Mouse (Mus musculus): ENCODE measurements at regions not wholly inside any gene's neighbourhood (a gene's known extent, or its start where the extent isn't known, plus 50 kb on each side); places are given as distances from the start of the nearest gene placed in this dataset.

- WGBS = 60% methylated on average over 5 of the region's 5 CpGs
- Histone ChIP-seq H3K4me2 (no peak overlapping the region), H3K9ac (no peak overlapping the region), H3K9me3 (replicated peaks) (no peaks in the 10 kb centered on the region), H3K36me3 (no peaks in the 10 kb centered on the region), H3K4me3 (no peak overlapping the region), H3K27me3 (replicated peaks) (peaks cover 16% of the 10 kb centered on the region), H3K4me1 (replicated peaks) (no peaks in the 10 kb centered on the region), H3K27ac (ENCODE audit: poor library complexity, severe bottlenecking) (no peak overlapping the region)
- ATAC-seq (ENCODE audit: insufficient number of reproducible peaks, low FRiP score) = no peak
Measured at GRCm38 (mm10) chr10:43702895-43703294, 124.8 kb downstream of the Cd24a start.

- Histone ChIP-seq H3K4me3 (no peak overlapping the region), H3K36me3 (no peaks in the 10 kb centered on the region), H3K9me3 (replicated peaks) (no peaks in the 10 kb centered on the region), H3K9ac (no peak overlapping the region), H3K27me3 (replicated peaks) (peaks cover 16% of the 10 kb centered on the region), H3K4me1 (replicated peaks) (no peaks in the 10 kb centered on the region), H3K4me2 (peak overlapping the region; percentile 36), H3K27ac (ENCODE audit: poor library complexity, severe bottlenecking) (no peak overlapping the region)
- ATAC-seq (ENCODE audit: insufficient number of reproducible peaks, low FRiP score) = no peak
- 47% methylated on average over 17 of the region's 17 CpGs for WGBS
Measured at GRCm38 (mm10) chr10:43706001-43706988, 128.2 kb downstream of the Cd24a start.

GRCm38 (mm10) chr10:43707011-43707410 lies 128.9 kb downstream of the Cd24a start:
- no peaks in the 10 kb centered on the region for H3K9me3 ChIP-seq (replicated peaks)
- 71% methylated on average over 5 of the region's 5 CpGs for WGBS
- H3K4me2 ChIP-seq = no peak overlapping the region
- no peaks in the 10 kb centered on the region for H3K4me1 ChIP-seq (replicated peaks)
- H3K9ac ChIP-seq = no peak overlapping the region
- no peak overlapping the region for H3K27ac ChIP-seq (ENCODE audit: poor library complexity, severe bottlenecking)
- no peaks in the 10 kb centered on the region for H3K36me3 ChIP-seq
- ATAC-seq (ENCODE audit: insufficient number of reproducible peaks, low FRiP score) = no peak
- H3K27me3 ChIP-seq (replicated peaks) = peaks cover 16% of the 10 kb centered on the region
- no peak overlapping the region for H3K4me3 ChIP-seq

GRCm38 (mm10) chr10:43707821-43708373 lies 129.8 kb downstream of the Cd24a start:
- no peak overlapping the region for H3K27ac ChIP-seq (ENCODE audit: poor library complexity, severe bottlenecking)
- peaks cover 16% of the 10 kb centered on the region for H3K27me3 ChIP-seq (replicated peaks)
- no peak overlapping the region for H3K9ac ChIP-seq
- H3K9me3 ChIP-seq (replicated peaks) = no peaks in the 10 kb centered on the region
- no peak overlapping the region for H3K4me3 ChIP-seq
- WGBS = 73% methylated on average over 15 of the region's 15 CpGs
- H3K36me3 ChIP-seq = no peaks in the 10 kb centered on the region
- no peaks in the 10 kb centered on the region for H3K4me1 ChIP-seq (replicated peaks)
- no peak overlapping the region for H3K4me2 ChIP-seq
- no peak for ATAC-seq (ENCODE audit: insufficient number of reproducible peaks, low FRiP score)

GRCm38 (mm10) chr10:43709278-43710033 lies 131.4 kb downstream of the Cd24a start:
- Histone ChIP-seq H3K4me2 (no peak overlapping the region), H3K36me3 (no peaks in the 10 kb centered on the region), H3K9me3 (replicated peaks) (no peaks in the 10 kb centered on the region), H3K4me1 (replicated peaks) (no peaks in the 10 kb centered on the region), H3K27me3 (replicated peaks) (peaks cover 16% of the 10 kb centered on the region), H3K27ac (ENCODE audit: poor library complexity, severe bottlenecking) (no peak overlapping the region), H3K9ac (no peak overlapping the region), H3K4me3 (no peak overlapping the region)
- 89% methylated on average over 6 of the region's 6 CpGs for WGBS
- no peak for ATAC-seq (ENCODE audit: insufficient number of reproducible peaks, low FRiP score)

GRCm38 (mm10) chr10:43710186-43710885 lies 132.3 kb downstream of the Cd24a start:
- Histone ChIP-seq H3K4me3 (no peak overlapping the region), H3K4me1 (replicated peaks) (no peaks in the 10 kb centered on the region), H3K36me3 (no peaks in the 10 kb centered on the region), H3K27ac (ENCODE audit: poor library complexity, severe bottlenecking) (no peak overlapping the region), H3K9me3 (replicated peaks) (no peaks in the 10 kb centered on the region), H3K4me2 (no peak overlapping the region), H3K9ac (no peak overlapping the region), H3K27me3 (replicated peaks) (peaks cover 16% of the 10 kb centered on the region)
- 38% methylated on average over 8 of the region's 8 CpGs for WGBS
- no peak for ATAC-seq (ENCODE audit: insufficient number of reproducible peaks, low FRiP score)

GRCm38 (mm10) chr10:43710886-43711256 lies 132.8 kb downstream of the Cd24a start:
- Histone ChIP-seq H3K27ac (ENCODE audit: poor library complexity, severe bottlenecking) (no peak overlapping the region), H3K4me3 (no peak overlapping the region), H3K9ac (no peak overlapping the region), H3K36me3 (no peaks in the 10 kb centered on the region), H3K4me2 (no peak overlapping the region), H3K4me1 (replicated peaks) (no peaks in the 10 kb centered on the region), H3K27me3 (replicated peaks) (peaks cover 16% of the 10 kb centered on the region), H3K9me3 (replicated peaks) (no peaks in the 10 kb centered on the region)
- no peak for ATAC-seq (ENCODE audit: insufficient number of reproducible peaks, low FRiP score)
- WGBS = 86% methylated on average over 2 of the region's 2 CpGs

- H3K27ac ChIP-seq (ENCODE audit: poor library complexity, severe bottlenecking) = no peak overlapping the region
- ATAC-seq (ENCODE audit: insufficient number of reproducible peaks, low FRiP score) = no peak
- H3K36me3 ChIP-seq = no peaks in the 10 kb centered on the region
- no peak overlapping the region for H3K4me2 ChIP-seq
- no peak overlapping the region for H3K9ac ChIP-seq
- no peak overlapping the region for H3K4me3 ChIP-seq
- H3K4me1 ChIP-seq (replicated peaks) = no peaks in the 10 kb centered on the region
- H3K27me3 ChIP-seq (replicated peaks) = peaks cover under 1% of the 10 kb centered on the region; the same call in 1 of the 2 replicates
- H3K9me3 ChIP-seq (replicated peaks) = peaks cover 4% of the 10 kb centered on the region; the same call in 1 of the 2 replicates
Measured at GRCm38 (mm10) chr10:43712657-43713056, 134.6 kb downstream of the Cd24a start.

- 28% methylated on average over 13 of the region's 13 CpGs for WGBS
- H3K9ac ChIP-seq = no peak overlapping the region
- peaks cover 25% of the 10 kb centered on the region for H3K4me1 ChIP-seq (replicated peaks)
- no peak; the same call in 1 of the 2 replicates for ATAC-seq (ENCODE audit: insufficient number of reproducible peaks, low FRiP score)
- no peaks in the 10 kb centered on the region for H3K36me3 ChIP-seq
- H3K27ac ChIP-seq (ENCODE audit: poor library complexity, severe bottlenecking) = no peak overlapping the region
- no peaks in the 10 kb centered on the region for H3K27me3 ChIP-seq (replicated peaks)
- H3K9me3 ChIP-seq (replicated peaks) = peaks cover 4% of the 10 kb centered on the region; the same call in 1 of the 2 replicates
- H3K4me3 ChIP-seq = no peak overlapping the region
- H3K4me2 ChIP-seq = peak overlapping the region; percentile 32
Measured at GRCm38 (mm10) chr10:43718768-43719167, 140.7 kb downstream of the Cd24a start.

- Histone ChIP-seq H3K9ac (no peak overlapping the region), H3K36me3 (no peaks in the 10 kb centered on the region), H3K4me3 (no peak overlapping the region), H3K27ac (ENCODE audit: poor library complexity, severe bottlenecking) (no peak overlapping the region), H3K9me3 (replicated peaks) (peaks cover 4% of the 10 kb centered on the region; the same call in 1 of the 2 replicates), H3K4me2 (no peak overlapping the region), H3K4me1 (replicated peaks) (peaks cover 27% of the 10 kb centered on the region), H3K27me3 (replicated peaks) (no peaks in the 10 kb centered on the region)
- 58% methylated on average over 4 of the region's 4 CpGs for WGBS
- ATAC-seq (ENCODE audit: insufficient number of reproducible peaks, low FRiP score) = no peak
Measured at GRCm38 (mm10) chr10:43721356-43721755, 143.3 kb downstream of the Cd24a start.

All from heart, embryonic 12.5 days (tissue).